Mouse (Mus musculus) midbrain, embryonic 16.5 days (tissue): ENCODE results near the gene Neu2. TPM values are rescaled to one million over a fixed set of nuclear protein-coding genes. Genes with fewer than 3 reads are reported as not detected.
A peak's percentile ranks its signal among the peaks of the same experiment; 100 is the strongest.

Experiments used
- ATAC-seq: fragments of 200-750 bp; cut with Nextera tagmentation; 2 replicates; pipeline ENCODE4 v1.8.0; 2017; ENCODE audit warnings: moderate TSS enrichment
- H3K27ac ChIP-seq: fragments of 300-500 bp; sonication (generic); 2 replicates; pipeline ENCODE4 v1.5.1; 2014; ENCODE audit warnings: mild to moderate bottlenecking, low read length, mixed read lengths
- H3K27me3 ChIP-seq: fragments of 300-500 bp; sonication (generic); 2 replicates; pipeline ENCODE4 v1.6.1; 2014; ENCODE audit warnings: low read depth, low read length, mixed read lengths; ENCODE audit not compliant: control insufficient read depth, insufficient read depth
- H3K36me3 ChIP-seq: fragments of 300-500 bp; sonication (generic); 2 replicates; pipeline ENCODE4 v1.6.1; 2014; ENCODE audit warnings: mild to moderate bottlenecking, low read length, moderate library complexity, mixed read lengths; ENCODE audit not compliant: control insufficient read depth, insufficient read depth
- H3K4me1 ChIP-seq: fragments of 300-500 bp; sonication (generic); 2 replicates; pipeline ENCODE4 v1.6.1; 2014; ENCODE audit warnings: mild to moderate bottlenecking, low read length, mixed read lengths; ENCODE audit not compliant: control insufficient read depth, insufficient read depth
- H3K4me2 ChIP-seq: fragments of 300-500 bp; sonication (generic); 2 replicates; pipeline ENCODE4 v1.6.1; 2014; ENCODE audit warnings: mild to moderate bottlenecking, low read length, mixed read lengths
- H3K4me3 ChIP-seq: fragments of 300-500 bp; sonication (generic); 2 replicates; pipeline ENCODE4 v1.5.1; 2014; ENCODE audit warnings: low read depth, mild to moderate bottlenecking, low read length, moderate library complexity, mixed read lengths
- H3K9ac ChIP-seq: fragments of 300-500 bp; sonication (generic); 2 replicates; pipeline ENCODE4 v1.6.1; 2014; ENCODE audit warnings: low read depth, low read length, mixed read lengths
- H3K9me3 ChIP-seq: fragments of 300-500 bp; sonication (generic); replicated peaks from 2 replicates; pipeline ENCODE4 v1.6.1; 2014; ENCODE audit warnings: mild to moderate bottlenecking, low read length, mixed read lengths; ENCODE audit not compliant: control insufficient read depth, poor library complexity, severe bottlenecking
- WGBS: fragments of 180-500 bp; shearing (Covaris S2); extraction: QIAGEN DNeasy Blood & Tissue Kit; methylation state at CpG from one replicate; pipeline ENCODE4 v1.1.7; 2014; 5-methylcytosine and 5-hydroxymethylcytosine counted together
- polyA plus RNA-seq: library from polyadenylated mRNA; unstranded; fragments of >200 nt; fragmentation: Nextera tagmentation; extraction: Ambion mirVana; gene quantifications from 2 replicates; pipeline ENCODE4 v1.2.1, GENCODE M21; 2015

Neu2 gene
- polyA plus RNA-seq, 1 experiment from 2014 or later, result 0.90 TPM

DNA sequence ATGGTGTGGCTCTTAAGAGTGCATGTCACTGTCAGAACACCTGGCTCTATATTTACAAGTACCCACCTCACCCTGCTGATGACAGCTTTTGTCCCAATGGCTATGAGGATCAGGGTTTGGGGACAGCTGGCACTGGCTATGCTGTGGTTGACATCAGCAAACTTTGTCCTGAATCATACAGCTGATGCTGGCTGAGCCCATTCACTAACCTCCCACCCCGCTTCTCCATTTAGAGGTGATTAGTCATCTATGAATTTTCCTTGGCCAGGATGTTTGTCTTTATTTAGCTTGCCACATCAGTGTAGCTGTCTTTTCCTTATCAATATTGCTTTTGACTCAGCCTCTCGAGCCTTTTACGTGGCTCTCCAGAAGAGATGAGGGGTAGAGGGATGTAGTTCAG lies 17.4 kb upstream of the Neu2 start:
- Histone ChIP-seq H3K4me1 (no peaks in the 10 kb centered on the region), H3K27ac (no peak overlapping the region), H3K27me3 (no peaks in the 10 kb centered on the region), H3K9ac (no peak overlapping the region), H3K4me2 (no peak overlapping the region), H3K9me3 (no peaks in the 10 kb centered on the region; the same call in 1 of the 2 replicates), H3K36me3 (peaks cover 2% of the 10 kb centered on the region), H3K4me3 (no peak overlapping the region)
- 94% methylated on average over 3 of the region's 3 CpGs for WGBS
- ATAC-seq, result no peak

DNA sequence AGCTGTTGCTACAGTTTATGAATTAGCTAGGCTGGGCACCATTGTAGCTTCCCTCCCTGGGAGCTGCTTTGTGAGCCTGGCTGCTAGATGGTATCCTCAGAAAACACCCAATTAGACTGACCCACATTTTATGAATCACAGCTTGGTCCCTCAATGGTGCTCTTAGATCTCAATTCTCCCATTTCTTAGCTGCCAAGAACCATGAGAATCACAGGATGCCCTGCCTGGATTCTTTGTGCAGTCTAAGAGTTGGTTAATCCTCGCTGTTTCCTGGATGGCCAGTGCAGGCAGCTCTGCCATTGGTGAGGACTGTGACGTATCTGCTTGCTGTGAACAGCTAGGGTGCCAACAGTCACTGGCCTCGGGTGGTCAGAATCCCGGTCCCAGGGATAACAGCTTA lies 16.1 kb upstream of the Neu2 start:
- ATAC-seq, result no peak
- H3K36me3 ChIP-seq, result no peaks in the 10 kb centered on the region; the same call in 1 of the 2 replicates
- H3K27ac ChIP-seq, result no peak overlapping the region
- H3K4me3 ChIP-seq, result no peak overlapping the region
- no peak overlapping the region for H3K4me2 ChIP-seq
- 60% methylated on average over 4 of the region's 4 CpGs for WGBS
- no peaks in the 10 kb centered on the region for H3K27me3 ChIP-seq
- H3K9me3 ChIP-seq, result no peaks in the 10 kb centered on the region; the same call in 1 of the 2 replicates
- no peaks in the 10 kb centered on the region for H3K4me1 ChIP-seq
- no peak overlapping the region for H3K9ac ChIP-seq

DNA sequence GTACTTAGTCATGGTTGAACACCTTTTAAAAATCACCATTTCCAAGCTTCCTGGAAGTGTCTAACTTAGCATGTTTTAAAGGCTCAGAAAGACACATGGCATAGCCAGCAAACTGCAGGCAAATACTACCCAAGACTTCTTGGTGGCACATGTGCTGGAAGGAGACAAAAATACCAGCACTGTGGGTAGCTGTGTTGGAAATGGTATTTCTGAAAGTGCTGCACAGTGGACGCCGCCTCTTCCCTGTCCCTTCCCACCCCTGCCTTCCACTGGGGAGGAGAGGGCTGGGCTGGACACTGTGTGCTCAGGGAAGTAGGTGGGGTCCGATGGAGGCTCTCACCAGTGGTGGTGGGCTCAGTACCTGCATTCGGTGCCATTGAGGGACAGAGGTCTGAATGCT lies 4.2 kb upstream of the Neu2 start:
- Histone ChIP-seq H3K4me2 (no peak overlapping the region), H3K4me1 (peaks cover 5% of the 10 kb centered on the region; the same call in 1 of the 2 replicates), H3K9me3 (no peaks in the 10 kb centered on the region), H3K9ac (no peak overlapping the region), H3K27ac (no peak overlapping the region), H3K27me3 (peaks cover 5% of the 10 kb centered on the region), H3K4me3 (no peak overlapping the region), H3K36me3 (no peaks in the 10 kb centered on the region)
- WGBS, result 95% methylated on average over 4 of the region's 4 CpGs
- ATAC-seq, result no peak

DNA sequence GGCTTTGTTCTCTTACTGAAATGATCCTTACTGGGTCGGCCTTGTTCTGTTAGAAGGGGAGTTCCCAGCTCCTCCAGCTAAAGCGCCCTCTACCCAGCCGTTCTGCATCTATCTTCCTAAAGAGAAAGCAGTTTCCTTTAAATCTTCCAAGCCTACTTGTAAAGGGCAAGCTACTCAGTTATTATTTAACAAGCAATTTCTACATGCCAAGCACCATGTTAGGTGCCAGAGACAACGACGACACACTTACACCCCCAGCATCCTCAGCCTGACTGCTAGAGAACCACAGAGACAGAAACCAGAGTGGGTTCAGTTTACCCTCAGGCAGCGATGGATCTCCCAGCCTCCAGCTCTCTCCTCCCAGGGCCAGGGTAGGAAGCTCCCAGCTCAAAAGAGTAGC lies 1.8 kb upstream of the Neu2 start:
- WGBS, result 58% methylated on average over 6 of the region's 6 CpGs

DNA sequence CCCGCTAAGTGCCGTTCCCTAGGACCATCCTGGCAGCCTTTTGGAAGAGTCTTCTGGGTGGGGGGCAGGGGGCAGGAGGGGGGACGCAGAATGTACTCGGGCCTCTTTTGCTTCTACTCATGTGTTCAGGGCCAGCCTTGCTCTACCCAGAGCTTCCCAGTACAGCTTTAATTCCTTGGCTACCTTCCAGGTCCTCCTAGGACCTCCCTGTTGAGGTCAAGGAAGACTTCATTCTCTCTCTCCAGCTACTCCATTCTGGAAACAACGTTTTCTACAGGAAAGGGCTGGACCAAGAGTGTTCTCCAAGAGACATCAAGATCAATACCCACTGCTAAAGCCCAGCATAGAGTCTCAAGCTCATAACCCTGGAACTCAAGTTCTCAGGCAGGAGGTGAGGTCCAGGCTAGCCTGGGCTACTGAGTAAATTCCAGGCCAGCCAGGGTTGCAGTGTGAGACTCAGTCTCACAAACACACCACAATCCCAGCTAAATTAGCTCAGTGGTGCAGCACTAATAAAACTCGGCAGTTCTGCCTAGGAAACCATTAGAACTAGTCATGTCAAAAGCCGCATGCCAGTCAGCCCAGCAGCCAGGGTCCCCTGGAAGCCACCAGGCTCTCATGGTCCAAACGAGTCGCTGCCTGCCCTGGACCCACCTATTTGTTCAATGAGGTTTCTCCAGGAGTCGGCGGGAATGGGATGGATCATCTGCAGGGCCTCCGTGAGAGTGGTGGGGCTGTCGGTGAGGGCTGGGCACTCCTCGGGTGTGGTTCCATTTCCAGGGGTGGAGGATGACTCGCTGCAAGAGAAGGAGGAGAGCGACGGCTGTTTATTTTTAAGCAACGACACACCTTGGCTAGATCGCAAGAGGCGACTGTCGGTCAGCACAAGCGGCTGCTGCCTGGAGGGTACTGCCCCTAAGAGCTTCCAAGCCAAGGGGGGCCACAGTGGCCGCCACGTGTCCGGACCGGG lies 813 bp upstream of the Neu2 start:
- peaks cover 5% of the 10 kb centered on the region for H3K27me3 ChIP-seq
- H3K36me3 ChIP-seq, result no peaks in the 10 kb centered on the region
- peak overlapping the region; percentile 77 for H3K9ac ChIP-seq
- peak overlapping the region; percentile 67 for H3K4me3 ChIP-seq
- no peak for ATAC-seq
- no peak overlapping the region for H3K27ac ChIP-seq
- no peaks in the 10 kb centered on the region for H3K9me3 ChIP-seq
- peaks cover 10% of the 10 kb centered on the region for H3K4me1 ChIP-seq
- H3K4me2 ChIP-seq, result peak overlapping the region; percentile 87
- WGBS, result 21% methylated on average over 26 of the region's 26 CpGs

More for the DNA sequence above, 1.8 kb upstream of the Neu2 start:
- Histone ChIP-seq H3K4me3 (no peak overlapping the region), H3K9me3 (no peaks in the 10 kb centered on the region), H3K27me3 (peaks cover 5% of the 10 kb centered on the region), H3K4me2 (no peak overlapping the region), H3K9ac (no peak overlapping the region), H3K36me3 (no peaks in the 10 kb centered on the region), H3K27ac (no peak overlapping the region), H3K4me1 (peaks cover 10% of the 10 kb centered on the region)
- no peak for ATAC-seq

DNA sequence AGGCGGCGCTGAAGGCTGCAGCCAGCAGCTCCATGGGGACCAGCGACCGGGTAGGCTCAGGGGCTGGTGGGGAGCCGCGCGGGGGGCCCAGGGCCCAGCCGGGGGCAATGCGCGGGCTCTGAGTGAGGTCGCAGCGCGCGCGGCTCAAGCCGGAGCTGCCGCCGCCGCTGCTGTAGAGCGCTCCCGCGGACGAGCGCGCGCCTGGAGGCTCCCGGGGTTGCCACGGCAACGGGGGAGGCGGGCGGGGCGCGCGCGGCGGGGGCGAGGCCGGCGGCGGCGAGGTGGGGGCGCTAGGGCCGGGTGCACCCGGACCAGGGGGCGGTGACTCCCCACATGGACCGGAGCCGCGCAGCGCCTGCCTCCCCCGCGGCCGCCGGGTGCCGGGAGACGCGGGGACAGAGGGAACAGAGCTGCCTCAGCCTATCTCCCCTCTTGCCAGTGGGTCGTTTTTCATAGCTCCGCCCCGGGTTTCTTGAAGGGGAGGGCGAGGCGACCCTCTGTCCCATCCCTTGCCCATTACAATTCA lies 540 bp downstream of the Neu2 start:
- H3K36me3 ChIP-seq, result no peaks in the 10 kb centered on the region
- peak overlapping the region; percentile 87 for H3K4me2 ChIP-seq
- H3K4me3 ChIP-seq, result peak overlapping the region; percentile 67
- H3K27me3 ChIP-seq, result peaks cover 5% of the 10 kb centered on the region
- WGBS, result under 1% methylated on average over 49 of the region's 61 CpGs
- peak overlapping the region; percentile 54 for H3K27ac ChIP-seq
- peak overlapping the region; percentile 77 for H3K9ac ChIP-seq
- H3K9me3 ChIP-seq, result no peaks in the 10 kb centered on the region
- H3K4me1 ChIP-seq, result peaks cover 10% of the 10 kb centered on the region
- ATAC-seq, result peak; percentile 91

DNA sequence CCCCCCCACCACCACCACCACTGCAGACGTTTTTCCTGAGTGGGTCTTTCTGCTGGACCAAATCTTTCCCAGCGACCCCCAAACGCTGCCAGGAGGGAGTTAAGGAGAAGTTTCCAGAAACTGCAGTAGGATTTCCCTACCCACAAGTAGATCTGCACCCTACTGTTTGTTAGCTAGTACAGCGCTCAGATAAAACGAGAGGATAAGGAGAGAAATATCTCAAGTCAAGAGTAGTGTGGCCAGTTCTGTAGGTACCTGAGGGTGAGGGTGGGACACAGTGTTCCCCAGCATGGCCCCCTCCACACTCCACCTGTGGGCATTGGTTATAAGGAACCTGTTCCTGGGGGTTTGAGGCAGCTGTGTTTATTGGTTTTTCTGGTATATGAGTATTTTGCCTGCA lies 1.2 kb downstream of the Neu2 start:
- Histone ChIP-seq H3K9me3 (no peaks in the 10 kb centered on the region), H3K9ac (no peak overlapping the region), H3K4me1 (peaks cover 10% of the 10 kb centered on the region), H3K36me3 (no peaks in the 10 kb centered on the region), H3K27ac (no peak overlapping the region), H3K4me2 (peak overlapping the region; percentile 87), H3K4me3 (peak overlapping the region; percentile 67), H3K27me3 (peaks cover 5% of the 10 kb centered on the region)
- WGBS, result 11% methylated on average over 5 of the region's 5 CpGs
- peak; percentile 46 for ATAC-seq

DNA sequence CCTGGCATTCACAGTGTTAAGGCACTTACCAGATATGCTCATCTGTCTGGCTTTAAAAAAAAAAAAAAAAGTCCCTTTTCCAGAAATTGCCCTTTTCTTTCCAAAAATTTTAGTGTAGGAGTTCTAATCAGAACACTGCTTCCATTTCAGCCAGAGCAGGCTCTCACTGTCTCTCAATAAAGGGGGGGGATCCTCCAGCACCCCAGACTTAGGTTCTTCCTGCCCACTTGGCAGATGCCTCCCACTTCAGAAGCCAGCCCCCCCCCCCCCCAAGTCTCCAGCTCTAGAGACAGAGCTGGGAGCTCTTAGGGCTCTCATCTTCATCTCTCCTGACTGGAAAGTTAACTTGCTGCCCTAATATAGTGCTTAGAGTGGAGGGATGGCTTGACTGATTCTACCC lies 10.8 kb downstream of the Neu2 start:
- Histone ChIP-seq H3K4me2 (peak overlapping the region; percentile 35), H3K9me3 (no peaks in the 10 kb centered on the region)

DNA sequence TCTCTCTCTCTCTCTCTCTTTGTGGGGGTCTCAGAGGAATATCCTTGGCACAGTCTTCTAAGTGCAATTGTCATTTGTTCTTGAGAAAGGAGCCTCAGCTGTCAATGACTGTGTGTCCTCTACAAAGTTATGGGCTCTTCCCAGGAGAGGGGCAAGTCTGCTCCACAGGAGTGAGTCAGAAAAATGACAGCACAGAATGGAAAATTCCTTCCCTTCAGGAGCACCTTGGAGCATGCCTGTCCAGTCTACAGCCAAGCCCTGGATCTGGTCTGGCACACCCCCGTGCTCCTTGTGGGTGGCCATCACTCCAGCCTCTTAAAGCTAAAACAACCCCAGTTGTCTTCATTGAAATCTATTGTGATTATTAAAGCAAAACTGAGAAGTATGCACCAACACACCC lies 11.8 kb downstream of the Neu2 start:
- H3K27ac ChIP-seq, result no peak overlapping the region
- no peaks in the 10 kb centered on the region for H3K9me3 ChIP-seq
- H3K9ac ChIP-seq, result no peak overlapping the region
- H3K4me2 ChIP-seq, result no peak overlapping the region
- no peaks in the 10 kb centered on the region for H3K27me3 ChIP-seq
- no peak for ATAC-seq
- WGBS, result 68% methylated on average over 1 of the region's 1 CpGs
- H3K36me3 ChIP-seq, result no peaks in the 10 kb centered on the region
- no peak overlapping the region for H3K4me3 ChIP-seq
- peaks cover 2% of the 10 kb centered on the region; the same call in 1 of the 2 replicates for H3K4me1 ChIP-seq

More for the DNA sequence above, 10.8 kb downstream of the Neu2 start:
- H3K36me3 ChIP-seq, result no peaks in the 10 kb centered on the region
- no peaks in the 10 kb centered on the region for H3K27me3 ChIP-seq
- peaks cover 2% of the 10 kb centered on the region; the same call in 1 of the 2 replicates for H3K4me1 ChIP-seq
- ATAC-seq, result no peak
- no peak overlapping the region for H3K9ac ChIP-seq
- H3K27ac ChIP-seq, result no peak overlapping the region
- no peak overlapping the region for H3K4me3 ChIP-seq
